Mouse (Mus musculus): ENCODE results near the gene Med16.

Gene Med16

GRCm38 (mm10) chr10:79889386-79889785 lies 19.3 kb downstream of the Med16 start:
- CTCF ChIA-PET: no interaction called here

- CTCF ChIA-PET: interaction anchor here (1.0 kb wide), 1 partner anchor 20 kb away, joined by 3 read pairs; no protein-coding TSS in a partner anchor
Observed at GRCm38 (mm10) chr10:79886611-79887010, 22.1 kb downstream of the Med16 start.

GRCm38 (mm10) chr10:79886054-79886453 lies 22.7 kb downstream of the Med16 start, which contains the start of gene Elane:
TSS of gene Elane (plus strand) at chr10:79886247.
- CTCF ChIA-PET: no interaction called here

- CTCF ChIA-PET: interaction anchor here (0.7 kb wide), 1 partner anchor 72 kb away, joined by 3 read pairs; no protein-coding TSS in a partner anchor
Observed at GRCm38 (mm10) chr10:79884938-79885337, 23.8 kb downstream of the Med16 start.

- CTCF ChIA-PET: interaction anchor here (0.7 to 1.6 kb wide), 2 partner anchors 41 to 73 kb away, joined by 3 read pairs; no protein-coding TSS in a partner anchor
Observed at GRCm38 (mm10) chr10:79884446-79884845, 24.3 kb downstream of the Med16 start.

GRCm38 (mm10) chr10:79883297-79884084 lies 25.2 kb downstream of the Med16 start:
- CTCF ChIA-PET: interaction anchor here (0.5 to 1.6 kb wide), 8 partner anchors 10 to 73 kb away, joined by 3 to 19 read pairs (median 3); no protein-coding TSS in a partner anchor

- CTCF ChIA-PET: interaction anchor here (0.6 to 0.9 kb wide), 2 partner anchors 42 to 171 kb away, joined by 3 read pairs; no protein-coding TSS in a partner anchor
Observed at GRCm38 (mm10) chr10:79881981-79882380, 26.7 kb downstream of the Med16 start.

- CTCF ChIA-PET: interaction anchor here (0.6 kb wide), 1 partner anchor 10 kb away, joined by 10 read pairs; no protein-coding TSS in a partner anchor
Observed at GRCm38 (mm10) chr10:79880721-79881120, 28.0 kb downstream of the Med16 start.

GRCm38 (mm10) chr10:79879527-79879926 lies 29.2 kb downstream of the Med16 start:
- CTCF ChIA-PET: no interaction called here

GRCm38 (mm10) chr10:79877757-79878156 lies 31.0 kb downstream of the Med16 start:
- CTCF ChIA-PET: no interaction called here

- CTCF ChIA-PET: interaction anchor here (0.7 kb wide), 1 partner anchor 166 kb away, joined by 3 read pairs; no protein-coding TSS in a partner anchor
Observed at GRCm38 (mm10) chr10:79877174-79877573, 31.5 kb downstream of the Med16 start.

GRCm38 (mm10) chr10:79874290-79874862 lies 34.3 kb downstream of the Med16 start, which contains the start of the genes Prtn3 and Plppr3:
TSS of gene Prtn3 (plus strand) at chr10:79874476.
TSS of gene Plppr3 (minus strand) at chr10:79874634.
- CTCF ChIA-PET: interaction anchor here (0.8 kb wide), 1 partner anchor 65 kb away, joined by 4 read pairs; no protein-coding TSS in a partner anchor

- CTCF ChIA-PET: interaction anchor here (0.6 to 1.1 kb wide), 4 partner anchors 11 to 64 kb away, joined by 3 to 4 read pairs (median 3); no protein-coding TSS in a partner anchor
Observed at GRCm38 (mm10) chr10:79873715-79874289, 34.9 kb downstream of the Med16 start.

GRCm38 (mm10) chr10:79873313-79873712 lies 35.4 kb downstream of the Med16 start:
- CTCF ChIA-PET: interaction anchor here (0.6 to 1.1 kb wide), 4 partner anchors 10 to 64 kb away, joined by 3 to 4 read pairs (median 3); no protein-coding TSS in a partner anchor

- CTCF ChIA-PET: interaction anchor here (0.6 to 1.1 kb wide), 2 partner anchors 13 to 1561 kb away, joined by 3 to 5 read pairs; no protein-coding TSS in a partner anchor
Observed at GRCm38 (mm10) chr10:79872862-79873261, 35.9 kb downstream of the Med16 start.

GRCm38 (mm10) chr10:79871845-79872244 lies 36.9 kb downstream of the Med16 start:
- CTCF ChIA-PET: interaction anchor here (0.6 kb wide), 1 partner anchor 38 kb away, joined by 3 read pairs; no protein-coding TSS in a partner anchor

- CTCF ChIA-PET: no interaction called here
Observed at GRCm38 (mm10) chr10:79866601-79867000, 42.1 kb downstream of the Med16 start.

GRCm38 (mm10) chr10:79865801-79866295 lies 42.9 kb downstream of the Med16 start:
- CTCF ChIA-PET: interaction anchor here (0.6 kb wide), 1 partner anchor 48 kb away, joined by 3 read pairs; no protein-coding TSS in a partner anchor

GRCm38 (mm10) chr10:79865189-79865601 lies 43.5 kb downstream of the Med16 start:
- CTCF ChIA-PET: interaction anchor here (0.6 kb wide), 1 partner anchor 49 kb away, joined by 3 read pairs; no protein-coding TSS in a partner anchor

- CTCF ChIA-PET: interaction anchor here (0.6 kb wide), 1 partner anchor 66 kb away, joined by 3 read pairs; no protein-coding TSS in a partner anchor
Observed at GRCm38 (mm10) chr10:79864351-79865188, 44.2 kb downstream of the Med16 start.
